Mouse (Mus musculus): ENCODE measurements around the gene Diaph3. TPM values are rescaled to one million over a fixed set of nuclear protein-coding genes. Genes with fewer than 3 reads are reported as not detected.
A peak's percentile ranks its signal among the peaks of the same experiment; 100 is the strongest.

Diaph3 gene
- total RNA-seq, 2 experiments from 2014 or later = 6.8 to 7.6 TPM

GRCm38 (mm10) chr14:86861277-86861946 is 279.6 kb downstream of the Diaph3 start:
- no peak for DNase-seq (ENCODE audit: low spot score in 2 of 2)

GRCm38 (mm10) chr14:86847154-86847810 is 293.8 kb downstream of the Diaph3 start:
- DNase-seq (ENCODE audit: low spot score in 2 of 2) = no peak

- DNase-seq (ENCODE audit: low spot score in 2 of 2) = no peak
Measured at GRCm38 (mm10) chr14:86844075-86844474, 297.0 kb downstream of the Diaph3 start.

- no peak for DNase-seq (ENCODE audit: low spot score in 2 of 2)
Measured at GRCm38 (mm10) chr14:86837642-86838041, 303.4 kb downstream of the Diaph3 start.

GRCm38 (mm10) chr14:86834851-86835250 is 306.2 kb downstream of the Diaph3 start:
- no peak for DNase-seq (ENCODE audit: low spot score in 2 of 2)

GRCm38 (mm10) chr14:86834269-86834668 is 306.8 kb downstream of the Diaph3 start:
- no peak for DNase-seq (ENCODE audit: low spot score in 2 of 2)

GRCm38 (mm10) chr14:86833003-86833402 is 308.0 kb downstream of the Diaph3 start:
- no peak for DNase-seq (ENCODE audit: low spot score in 2 of 2)

- no peak for DNase-seq (ENCODE audit: low spot score in 2 of 2)
Measured at GRCm38 (mm10) chr14:86816246-86816645, 324.8 kb downstream of the Diaph3 start.

- no peak for DNase-seq (ENCODE audit: low spot score in 2 of 2)
Measured at GRCm38 (mm10) chr14:86788880-86789641, 352.0 kb downstream of the Diaph3 start.

- DNase-seq (ENCODE audit: low spot score in 2 of 2) = no peak
Measured at GRCm38 (mm10) chr14:86786866-86787265, 354.2 kb downstream of the Diaph3 start.

- peak; percentile 26 to 54 for DNase-seq (ENCODE audit: low spot score in 2 of 2)
Measured at GRCm38 (mm10) chr14:86781553-86782273, 359.3 kb downstream of the Diaph3 start.

- DNase-seq (ENCODE audit: low spot score in 2 of 2) = no peak
Measured at GRCm38 (mm10) chr14:86773311-86773710, 367.7 kb downstream of the Diaph3 start.

- DNase-seq (ENCODE audit: low spot score in 2 of 2) = no peak
Measured at GRCm38 (mm10) chr14:86772176-86773150, 368.6 kb downstream of the Diaph3 start.

- DNase-seq (ENCODE audit: low spot score in 2 of 2) = no peak
Measured at GRCm38 (mm10) chr14:86764286-86764685, 376.7 kb downstream of the Diaph3 start.

GRCm38 (mm10) chr14:86757604-86758520 is 383.2 kb downstream of the Diaph3 start:
- DNase-seq (ENCODE audit: low spot score in 2 of 2) = no peak

- DNase-seq (ENCODE audit: low spot score in 2 of 2) = no peak
Measured at GRCm38 (mm10) chr14:86757132-86757531, 383.9 kb downstream of the Diaph3 start.

- DNase-seq (ENCODE audit: low spot score in 2 of 2) = no peak
Measured at GRCm38 (mm10) chr14:86750351-86750750, 390.7 kb downstream of the Diaph3 start.

GRCm38 (mm10) chr14:86749425-86749824 is 391.6 kb downstream of the Diaph3 start:
- no peak for DNase-seq (ENCODE audit: low spot score in 2 of 2)

GRCm38 (mm10) chr14:86748876-86749275 is 392.2 kb downstream of the Diaph3 start:
- DNase-seq (ENCODE audit: low spot score in 2 of 2) = peak; percentile 73 to 78
